Mouse (Mus musculus): ENCODE measurements at regions not wholly inside any gene's neighbourhood (a gene's known extent, or its start where the extent isn't known, plus 50 kb on each side); places are given as distances from the start of the nearest gene placed in this dataset.
A peak's percentile ranks its signal among the peaks of the same experiment; 100 is the strongest.

GRCm38 (mm10) chr2:173376926-173377325 lies 100.6 kb upstream of the Pmepa1 start:
- no peak overlapping the region for H3K27ac ChIP-seq
- H3K4me3 ChIP-seq = no peak overlapping the region
- no peak overlapping the region for H3K4me2 ChIP-seq (replicated peaks)
- WGBS = 84% methylated on average over 6 of the region's 6 CpGs
- no peak overlapping the region for H3K9ac ChIP-seq
- H3K4me1 ChIP-seq = peaks cover 15% of the 10 kb centered on the region
- no peaks in the 10 kb centered on the region for H3K9me3 ChIP-seq
- no peaks in the 10 kb centered on the region for H3K27me3 ChIP-seq
- H3K36me3 ChIP-seq = no peaks in the 10 kb centered on the region
- no peak for ATAC-seq (ENCODE audit: insufficient number of reproducible peaks, insufficient read depth, low FRiP score, low TSS enrichment)

- WGBS = 56% methylated on average over 10 of the region's 12 CpGs
- no peak overlapping the region for H3K9ac ChIP-seq
Measured at GRCm38 (mm10) chr2:173377497-173378257, 101.3 kb upstream of the Pmepa1 start.

GRCm38 (mm10) chr2:173379736-173380135 lies 103.4 kb upstream of the Pmepa1 start:
- H3K4me1 ChIP-seq = peaks cover 15% of the 10 kb centered on the region
- H3K27me3 ChIP-seq = no peaks in the 10 kb centered on the region
- H3K27ac ChIP-seq = peak overlapping the region; percentile 52; the same call in 1 of the 2 replicates
- H3K36me3 ChIP-seq = no peaks in the 10 kb centered on the region
- no peak overlapping the region for H3K4me2 ChIP-seq (replicated peaks)
- no peak overlapping the region for H3K4me3 ChIP-seq
- ATAC-seq (ENCODE audit: insufficient number of reproducible peaks, insufficient read depth, low FRiP score, low TSS enrichment) = no peak
- no peaks in the 10 kb centered on the region for H3K9me3 ChIP-seq
- WGBS = 80% methylated on average over 1 of the region's 1 CpGs
- H3K9ac ChIP-seq = no peak overlapping the region

More at GRCm38 (mm10) chr2:173377497-173378257, 101.3 kb upstream of the Pmepa1 start:
- H3K27ac ChIP-seq = peak overlapping the region; percentile 65
- H3K36me3 ChIP-seq = no peaks in the 10 kb centered on the region
- H3K4me2 ChIP-seq (replicated peaks) = no peak overlapping the region
- ATAC-seq (ENCODE audit: insufficient number of reproducible peaks, insufficient read depth, low FRiP score, low TSS enrichment) = no peak; the same call in 1 of the 2 replicates
- H3K9me3 ChIP-seq = no peaks in the 10 kb centered on the region
- H3K27me3 ChIP-seq = no peaks in the 10 kb centered on the region
- H3K4me1 ChIP-seq = peaks cover 15% of the 10 kb centered on the region
- H3K4me3 ChIP-seq = no peak overlapping the region

- Histone ChIP-seq H3K36me3 (no peaks in the 10 kb centered on the region), H3K4me2 (replicated peaks) (no peak overlapping the region), H3K27me3 (no peaks in the 10 kb centered on the region), H3K4me3 (no peak overlapping the region), H3K27ac (peak overlapping the region; percentile 52; the same call in 1 of the 2 replicates), H3K4me1 (peaks cover 14% of the 10 kb centered on the region), H3K9me3 (no peaks in the 10 kb centered on the region), H3K9ac (no peak overlapping the region)
- no peak for ATAC-seq (ENCODE audit: insufficient number of reproducible peaks, insufficient read depth, low FRiP score, low TSS enrichment)
- 42% methylated on average over 3 of the region's 3 CpGs for WGBS
Measured at GRCm38 (mm10) chr2:173380341-173380761, 104.0 kb upstream of the Pmepa1 start.

GRCm38 (mm10) chr2:173382176-173382813 lies 106.0 kb upstream of the Pmepa1 start:
- Histone ChIP-seq H3K9me3 (no peaks in the 10 kb centered on the region), H3K4me1 (peaks cover 12% of the 10 kb centered on the region), H3K27ac (no peak overlapping the region), H3K4me2 (replicated peaks) (no peak overlapping the region), H3K9ac (no peak overlapping the region), H3K27me3 (no peaks in the 10 kb centered on the region), H3K4me3 (no peak overlapping the region), H3K36me3 (no peaks in the 10 kb centered on the region)
- ATAC-seq (ENCODE audit: insufficient number of reproducible peaks, insufficient read depth, low FRiP score, low TSS enrichment) = no peak
- 68% methylated on average over 7 of the region's 7 CpGs for WGBS

- Histone ChIP-seq H3K9me3 (no peaks in the 10 kb centered on the region), H3K4me3 (no peak overlapping the region), H3K27ac (no peak overlapping the region), H3K9ac (no peak overlapping the region), H3K27me3 (no peaks in the 10 kb centered on the region), H3K4me1 (no peaks in the 10 kb centered on the region), H3K4me2 (replicated peaks) (no peak overlapping the region), H3K36me3 (no peaks in the 10 kb centered on the region)
- WGBS = 59% methylated on average over 8 of the region's 8 CpGs
- no peak for ATAC-seq (ENCODE audit: insufficient number of reproducible peaks, insufficient read depth, low FRiP score, low TSS enrichment)
Measured at GRCm38 (mm10) chr2:173384935-173385586, 108.7 kb upstream of the Pmepa1 start.

- H3K27ac ChIP-seq = no peak overlapping the region
- no peak for ATAC-seq (ENCODE audit: insufficient number of reproducible peaks, insufficient read depth, low FRiP score, low TSS enrichment)
- H3K9me3 ChIP-seq = no peaks in the 10 kb centered on the region
- no peak overlapping the region for H3K4me3 ChIP-seq
- H3K4me1 ChIP-seq = no peaks in the 10 kb centered on the region
- 63% methylated on average over 9 of the region's 9 CpGs for WGBS
- no peak overlapping the region for H3K4me2 ChIP-seq (replicated peaks)
- no peaks in the 10 kb centered on the region for H3K27me3 ChIP-seq
- no peaks in the 10 kb centered on the region for H3K36me3 ChIP-seq
- no peak overlapping the region for H3K9ac ChIP-seq
Measured at GRCm38 (mm10) chr2:173385722-173386141, 109.4 kb upstream of the Pmepa1 start.

GRCm38 (mm10) chr2:173388140-173388539 lies 111.8 kb upstream of the Pmepa1 start:
- Histone ChIP-seq H3K9me3 (0 out of 2 replicates have a peak, but pooled peaks cover 2% of the 10 kb centered on the region), H3K4me3 (no peak overlapping the region), H3K9ac (no peak overlapping the region), H3K27ac (no peak overlapping the region), H3K27me3 (no peaks in the 10 kb centered on the region), H3K36me3 (no peaks in the 10 kb centered on the region), H3K4me1 (no peaks in the 10 kb centered on the region), H3K4me2 (replicated peaks) (no peak overlapping the region)
- 78% methylated on average over 4 of the region's 4 CpGs for WGBS
- no peak for ATAC-seq (ENCODE audit: insufficient number of reproducible peaks, insufficient read depth, low FRiP score, low TSS enrichment)

- no peak for ATAC-seq (ENCODE audit: insufficient number of reproducible peaks, insufficient read depth, low FRiP score, low TSS enrichment)
- Histone ChIP-seq H3K9me3 (0 out of 2 replicates have a peak, but pooled peaks cover 2% of the 10 kb centered on the region), H3K36me3 (no peaks in the 10 kb centered on the region), H3K4me2 (replicated peaks) (no peak overlapping the region), H3K4me3 (no peak overlapping the region), H3K27me3 (no peaks in the 10 kb centered on the region), H3K4me1 (0 out of 2 replicates have a peak, but pooled peaks cover 10% of the 10 kb centered on the region), H3K9ac (no peak overlapping the region), H3K27ac (no peak overlapping the region)
- 83% methylated on average over 14 of the region's 14 CpGs for WGBS
Measured at GRCm38 (mm10) chr2:173392557-173393323, 116.4 kb upstream of the Pmepa1 start.

- H3K36me3 ChIP-seq = no peaks in the 10 kb centered on the region
- 47% methylated on average over 2 of the region's 2 CpGs for WGBS
- H3K27me3 ChIP-seq = no peaks in the 10 kb centered on the region
- H3K4me2 ChIP-seq (replicated peaks) = no peak overlapping the region
- 0 out of 2 replicates have a peak, but pooled peaks cover 10% of the 10 kb centered on the region for H3K4me1 ChIP-seq
- ATAC-seq (ENCODE audit: insufficient number of reproducible peaks, insufficient read depth, low FRiP score, low TSS enrichment) = no peak
- H3K4me3 ChIP-seq = no peak overlapping the region
- H3K9me3 ChIP-seq = 0 out of 2 replicates have a peak, but pooled peaks cover 2% of the 10 kb centered on the region
- no peak overlapping the region for H3K27ac ChIP-seq
- H3K9ac ChIP-seq = no peak overlapping the region
Measured at GRCm38 (mm10) chr2:173393324-173393592, 116.9 kb upstream of the Pmepa1 start.

- no peak overlapping the region for H3K9ac ChIP-seq
- 33% methylated on average over 6 of the region's 6 CpGs for WGBS
- no peak overlapping the region for H3K4me2 ChIP-seq (replicated peaks)
- H3K36me3 ChIP-seq = no peaks in the 10 kb centered on the region
- no peak overlapping the region for H3K27ac ChIP-seq
- no peaks in the 10 kb centered on the region for H3K27me3 ChIP-seq
- no peak overlapping the region for H3K4me3 ChIP-seq
- no peak for ATAC-seq (ENCODE audit: insufficient number of reproducible peaks, insufficient read depth, low FRiP score, low TSS enrichment)
- H3K9me3 ChIP-seq = 0 out of 2 replicates have a peak, but pooled peaks cover 2% of the 10 kb centered on the region
- 0 out of 2 replicates have a peak, but pooled peaks cover 10% of the 10 kb centered on the region for H3K4me1 ChIP-seq
Measured at GRCm38 (mm10) chr2:173395526-173395925, 119.2 kb upstream of the Pmepa1 start.
